ENCODE assay signal across 20 mouse cellular contexts in genomic region chr7:134042614-134043013, GRCm38 (mm10).
DNase-seq lines count a peak whose midpoint lies in the region; ATAC-seq and TF ChIP-seq lines count a peak whose summit lies in the region.
"Had no signal": no experiment of that assay in that cellular context is flagged by ENCODE, and none has a peak within 500 bp of the region (broad histone marks: within the 10 kb centered on the region; RNA-seq: fewer than 3 reads in every experiment).

No protein-coding gene starts in this region.

- peak; percentile 78 for ATAC-seq in common myeloid progenitor, adult 5-6 weeks (replicated peaks; ENCODE audit: low read depth, poor library complexity, severe bottlenecking)
- ATAC-seq in hematopoietic stem cell, adult 5-6 weeks (replicated peaks in 1 of 2; ENCODE audit: insufficient read depth in 1 of 2, low FRiP score in 2 of 2, low TSS enrichment in 1 of 2, low read depth in 1 of 2, poor library complexity in 2 of 2, severe bottlenecking in 2 of 2), result peak; percentile 53 to 65
- ATAC-seq in megakaryocyte progenitor cell, adult 5-6 weeks (replicated peaks; ENCODE audit: poor library complexity), result peak; percentile 76
- ATAC-seq: forebrain, embryonic 13.5 days; forebrain, embryonic 15.5 days; forebrain, postnatal 0 days had no signal

- no peak for DNase-seq in cerebellum, postnatal 4 days (ENCODE audit: low spot score in 2 of 2)
- DNase-seq in neural tube, embryonic 10.5 days (ENCODE audit: extremely low spot score, low spot score), result no peak
- DNase-seq in cerebellum, adult 8-10 months, result no peak
- DNase-seq: adrenal gland, adult 2 months; adrenal gland, postnatal 10 days; adrenal gland, postnatal 25 days; cerebellum, adult 11 months; cerebellum, adult 18-20 months; cerebellum, adult 9-10 months; cerebellum, postnatal 10 days; cerebellum, postnatal 25 days; forebrain, postnatal 0 days had no signal

- H3K27ac ChIP-seq in embryonic fibroblast, embryonic 13.5 days (ENCODE audit: insufficient read depth, low read length), result 0 out of 2 replicates have a peak overlapping the region, but pooled peaks have one; percentile 73
- H3K27ac ChIP-seq: embryonic facial prominence, embryonic 10.5 days; embryonic facial prominence, embryonic 12.5 days; forebrain, embryonic 13.5 days; forebrain, embryonic 15.5 days had no signal

- peaks cover 3% of the 10 kb centered on the region; the same call in 1 of the 2 replicates for H3K4me1 ChIP-seq in embryonic fibroblast, embryonic 13.5 days (ENCODE audit: control insufficient read depth, insufficient read depth, low read length)
- H3K4me1 ChIP-seq: embryonic facial prominence, embryonic 10.5 days; embryonic facial prominence, embryonic 12.5 days; forebrain, embryonic 13.5 days; forebrain, embryonic 15.5 days had no signal

- H3K4me3 ChIP-seq in embryonic fibroblast, embryonic 13.5 days (ENCODE audit: insufficient read depth, low read length), result no peak overlapping the region
- H3K4me3 ChIP-seq: embryonic facial prominence, embryonic 10.5 days; embryonic facial prominence, embryonic 12.5 days; forebrain, embryonic 13.5 days; forebrain, embryonic 15.5 days had no signal

- no peak for TF ChIP-seq POLR2A in embryonic fibroblast, embryonic 13.5 days (IDR thresholded peaks at IDR 0.05; ENCODE audit: low read depth, low read length)

- TF ChIP-seq CTCF in embryonic fibroblast, embryonic 13.5 days (IDR thresholded peaks at IDR 0.05; ENCODE audit: borderline replicate concordance, insufficient read depth, low read length), result no peak
